Mouse (Mus musculus): ENCODE data around the gene Lrp2.

The Lrp2 gene

DNA sequence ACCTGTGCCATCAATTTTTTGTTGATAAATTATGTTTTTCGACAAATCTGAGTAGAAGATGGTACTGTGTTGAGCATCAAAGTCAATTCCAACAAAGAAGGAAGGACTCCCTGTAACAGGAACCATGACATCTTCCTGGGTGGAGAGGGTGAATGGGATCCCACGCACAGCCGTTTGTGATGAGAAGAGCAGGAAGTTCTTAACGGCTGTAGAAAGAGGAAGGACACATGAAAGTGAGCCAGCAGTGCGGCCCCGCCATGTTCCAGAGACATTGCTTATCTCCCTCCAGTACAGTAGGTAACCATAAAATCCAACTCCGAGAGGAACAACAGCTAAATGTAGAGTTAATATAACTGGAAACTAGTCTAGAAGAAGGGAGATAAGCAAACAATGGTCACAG, 67.6 kb downstream of the Lrp2 start:
- no peak for DNase-seq (ENCODE audit: low read depth, low spot score)

DNA sequence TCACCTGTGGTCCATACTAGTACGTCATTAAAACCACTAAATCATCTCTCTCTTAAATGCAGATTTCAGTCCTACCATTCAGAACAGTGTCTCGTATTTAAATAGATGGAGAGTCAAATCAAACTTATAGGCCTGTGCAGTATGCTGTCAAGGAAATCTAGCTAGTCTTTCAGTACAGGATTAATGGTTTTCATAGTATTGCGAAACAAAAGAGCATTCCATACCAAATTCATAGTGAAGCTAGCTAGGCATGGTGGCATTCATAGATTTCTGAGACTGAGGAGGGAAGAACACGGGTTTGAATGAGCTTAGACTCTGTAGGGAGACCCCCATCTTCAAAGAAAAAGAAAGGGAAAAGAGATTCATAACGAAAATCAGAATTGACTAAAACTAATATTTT, 74.1 kb downstream of the Lrp2 start:
- DNase-seq (ENCODE audit: low read depth, low spot score) = no peak

DNA sequence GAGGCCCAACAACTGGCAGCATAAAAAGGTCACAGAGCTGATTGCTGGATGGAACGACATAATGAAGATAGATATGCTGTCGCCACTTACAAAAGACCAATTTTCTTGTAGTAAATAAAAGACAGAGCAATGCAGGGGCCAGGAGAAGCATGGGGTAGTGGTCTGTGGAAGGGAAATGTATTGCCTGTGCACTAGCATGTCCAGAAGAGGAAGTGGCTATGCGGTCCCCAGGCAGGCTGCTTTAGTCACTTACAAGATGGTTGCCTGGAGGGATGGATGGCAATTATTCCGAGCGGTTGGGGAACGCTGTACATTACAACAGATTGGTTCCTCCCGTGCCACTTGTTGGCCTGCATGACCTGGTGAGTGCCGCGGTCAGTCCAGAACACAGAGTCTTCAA, 85.5 kb downstream of the Lrp2 start:
- no peak for DNase-seq (ENCODE audit: low read depth, low spot score)

GRCm38 (mm10) chr2:69493130-69493529, 92.7 kb downstream of the Lrp2 start:
- peak; percentile 35 for DNase-seq (ENCODE audit: low read depth, low spot score)

GRCm38 (mm10) chr2:69480965-69481364, 104.9 kb downstream of the Lrp2 start:
- no peak for DNase-seq (ENCODE audit: low read depth, low spot score)

GRCm38 (mm10) chr2:69479859-69480258, 106.0 kb downstream of the Lrp2 start:
- no peak for DNase-seq (ENCODE audit: low read depth, low spot score)

GRCm38 (mm10) chr2:69476901-69477300, 109.0 kb downstream of the Lrp2 start:
- peak; percentile 8 for DNase-seq (ENCODE audit: low read depth, low spot score)

DNA sequence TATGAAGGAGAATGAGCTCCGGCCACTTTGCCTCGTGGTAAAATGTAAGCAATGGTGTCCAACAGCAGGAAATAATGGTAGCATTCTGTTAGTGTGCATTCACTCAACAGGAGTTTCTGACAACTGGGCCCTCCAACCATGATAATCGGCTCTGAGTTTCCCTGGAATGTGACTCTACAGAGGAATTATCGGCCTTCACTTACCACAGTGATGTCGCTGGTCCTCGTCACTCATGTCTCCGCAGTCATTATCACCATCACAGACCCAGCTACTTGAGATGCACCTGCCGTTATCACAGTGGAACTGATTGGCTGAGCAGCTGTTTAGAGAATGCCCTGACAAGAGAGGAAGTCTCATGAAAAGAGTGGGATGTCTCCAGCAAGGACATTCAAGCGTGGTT, 110.7 kb downstream of the Lrp2 start:
- no peak for DNase-seq (ENCODE audit: low read depth, low spot score)

DNA sequence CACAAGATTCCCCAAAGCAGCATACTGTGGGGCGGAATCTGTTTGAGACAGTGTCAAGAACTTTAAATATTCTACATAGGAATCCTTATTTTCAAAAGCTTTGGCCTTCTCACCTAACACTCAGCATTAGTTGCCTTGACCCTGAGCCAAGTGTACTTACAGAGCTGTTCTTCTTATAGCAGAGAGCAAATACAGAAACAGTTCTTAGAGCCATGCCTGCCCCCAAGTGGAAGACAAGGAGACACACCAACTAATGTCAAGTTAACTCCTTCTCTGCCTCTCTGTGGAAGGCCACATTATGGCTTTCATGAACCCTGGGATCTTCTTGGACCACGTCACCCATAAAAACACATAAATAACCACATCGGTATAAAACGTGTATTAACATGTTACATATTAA, 114.0 kb downstream of the Lrp2 start:
- no peak for DNase-seq (ENCODE audit: low read depth, low spot score)

GRCm38 (mm10) chr2:69463609-69464008, 122.3 kb downstream of the Lrp2 start:
- DNase-seq (ENCODE audit: low read depth, low spot score) = no peak

DNA sequence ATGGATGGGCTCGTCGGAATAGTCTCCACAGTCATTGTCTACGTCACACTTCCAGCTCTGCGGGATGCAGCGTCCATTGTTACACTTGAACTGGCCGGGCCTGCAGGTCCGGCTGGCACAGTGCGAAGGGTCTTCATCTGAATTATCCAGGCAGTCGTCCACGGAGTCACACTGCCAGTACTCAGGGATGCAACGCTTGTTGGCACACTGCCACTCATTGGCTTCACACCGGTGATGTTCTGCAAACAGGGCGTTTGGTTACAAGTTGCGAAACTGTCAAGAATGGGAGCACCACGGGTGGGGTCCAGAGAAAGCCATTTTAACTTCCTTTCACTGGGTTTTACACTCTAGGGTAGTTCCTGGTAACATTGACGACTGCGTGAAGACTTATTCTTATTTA, 126.4 kb downstream of the Lrp2 start:
- no peak for DNase-seq (ENCODE audit: low read depth, low spot score)

GRCm38 (mm10) chr2:69451128-69451527, 134.7 kb downstream of the Lrp2 start:
- DNase-seq (ENCODE audit: low read depth, low spot score) = no peak

GRCm38 (mm10) chr2:69448581-69448980, 137.3 kb downstream of the Lrp2 start:
- no peak for DNase-seq (ENCODE audit: low read depth, low spot score)

DNA sequence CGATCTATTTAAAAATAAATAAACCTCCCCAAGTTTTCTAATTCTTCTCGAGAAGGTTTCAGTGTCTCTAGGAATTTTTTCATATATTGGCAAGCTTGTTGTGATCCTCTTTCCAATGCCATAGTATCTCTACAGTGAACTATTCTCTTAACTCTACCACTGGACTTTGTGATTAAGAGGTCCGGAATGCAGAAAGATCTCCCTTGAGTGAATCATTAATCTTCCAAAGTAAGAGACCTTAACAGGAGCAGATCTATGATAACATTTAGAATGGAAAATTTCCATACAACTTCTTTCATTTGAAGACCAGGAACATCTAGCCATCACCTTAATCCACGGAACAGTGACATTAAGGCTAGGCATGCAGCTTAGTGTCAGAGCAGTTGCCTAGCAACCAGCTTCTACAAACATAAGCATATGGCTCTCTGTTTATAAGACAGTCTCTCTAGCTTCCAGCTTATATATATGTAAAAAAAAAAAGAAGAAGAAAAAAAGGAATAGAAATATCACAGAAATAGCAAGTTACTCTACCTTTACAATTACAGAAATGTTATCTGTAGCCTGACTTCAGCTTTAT, 139.9 kb downstream of the Lrp2 start:
- DNase-seq (ENCODE audit: low read depth, low spot score) = peak; percentile 40

- no peak for DNase-seq (ENCODE audit: low read depth, low spot score)
Measured at GRCm38 (mm10) chr2:69441656-69442055, 144.2 kb downstream of the Lrp2 start.

- DNase-seq (ENCODE audit: low read depth, low spot score) = peak; percentile 44
Measured at GRCm38 (mm10) chr2:69428116-69428515, 157.7 kb downstream of the Lrp2 start.

GRCm38 (mm10) chr2:69427141-69427540, 158.7 kb downstream of the Lrp2 start:
- no peak for DNase-seq (ENCODE audit: low read depth, low spot score)

DNA sequence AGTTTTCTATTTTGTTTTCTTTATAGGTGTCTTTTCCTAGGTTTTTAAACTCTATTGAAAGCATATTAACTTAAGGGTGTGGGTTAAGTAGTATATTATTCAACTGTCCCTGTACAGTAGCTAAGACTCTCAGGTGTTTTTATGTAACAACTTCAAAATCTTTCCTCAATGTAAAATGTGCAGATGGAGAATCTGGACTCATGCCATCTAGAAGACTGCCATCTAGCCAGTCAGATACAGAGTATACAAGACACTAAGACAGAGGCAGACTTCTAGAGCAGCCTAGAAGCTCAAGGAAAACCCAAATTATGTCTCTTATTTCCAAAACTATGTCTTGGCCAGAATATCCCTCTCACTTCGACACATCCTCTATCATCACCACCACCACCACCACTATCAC, 159.8 kb downstream of the Lrp2 start:
- DNase-seq (ENCODE audit: low read depth, low spot score) = no peak

DNA sequence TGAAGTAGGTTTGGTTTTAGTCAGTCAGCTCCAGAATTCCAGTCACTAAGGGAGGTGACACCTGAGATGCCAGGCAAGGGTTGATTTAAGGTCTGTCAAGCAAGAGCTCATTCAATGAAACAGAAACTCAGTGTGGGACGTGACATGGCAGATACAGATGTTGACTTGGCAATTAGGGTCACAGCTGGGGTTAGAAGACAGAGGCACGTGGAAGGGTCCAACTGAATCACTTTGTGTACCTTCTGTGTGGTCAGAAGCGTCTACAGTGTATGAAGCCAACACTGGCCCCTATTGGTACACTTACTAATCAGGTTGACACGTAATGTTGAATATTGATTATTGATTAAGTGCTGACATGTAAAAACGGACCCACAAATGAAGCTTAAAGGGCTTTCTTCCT, 161.0 kb downstream of the Lrp2 start:
- DNase-seq (ENCODE audit: low read depth, low spot score) = no peak

GRCm38 (mm10) chr2:69418294-69418881, 167.5 kb downstream of the Lrp2 start:
- no peak for DNase-seq (ENCODE audit: low read depth, low spot score)

GRCm38 (mm10) chr2:69415070-69415469, 170.8 kb downstream of the Lrp2 start:
- DNase-seq (ENCODE audit: low read depth, low spot score) = no peak

GRCm38 (mm10) chr2:69414539-69414938, 171.3 kb downstream of the Lrp2 start:
- no peak for DNase-seq (ENCODE audit: low read depth, low spot score)

GRCm38 (mm10) chr2:69405692-69406091, 180.2 kb downstream of the Lrp2 start:
- no peak for DNase-seq (ENCODE audit: low read depth, low spot score)

- no peak for DNase-seq (ENCODE audit: low read depth, low spot score)
Measured at GRCm38 (mm10) chr2:69402309-69402708, 183.6 kb downstream of the Lrp2 start.
